Mouse (Mus musculus): Measurements from ENCODE around the gene Pax9.
A peak's percentile ranks its signal among the peaks of the same experiment; 100 is the strongest.

The Pax9 gene

GRCm38 (mm10) chr12:56691427-56692079 lies at the start of gene Pax9:
TSS of gene Pax9 (plus strand) at chr12:56691767.
- DNase-seq (ENCODE audit: low spot score) = peak; percentile 71

- DNase-seq (ENCODE audit: low spot score) = no peak
These were observed 22.0 kb upstream of the Pax9 start for GRCm38 (mm10) chr12:56669451-56670122.

GRCm38 (mm10) chr12:56670795-56671194 lies 20.8 kb upstream of the Pax9 start:
- no peak for DNase-seq (ENCODE audit: low spot score)

GRCm38 (mm10) chr12:56674726-56675125 lies 16.8 kb upstream of the Pax9 start:
- DNase-seq (ENCODE audit: low spot score) = peak; percentile 52

- DNase-seq (ENCODE audit: low spot score) = no peak
These were observed 13.9 kb upstream of the Pax9 start for GRCm38 (mm10) chr12:56677620-56678019.

- peak; percentile 84 for DNase-seq (ENCODE audit: low spot score)
These were observed 10.3 kb upstream of the Pax9 start for GRCm38 (mm10) chr12:56681096-56681811.

- peak; percentile 51 for DNase-seq (ENCODE audit: low spot score)
These were observed 3.7 kb upstream of the Pax9 start for GRCm38 (mm10) chr12:56687640-56688481.

- no peak for DNase-seq (ENCODE audit: low spot score)
These were observed 3.1 kb upstream of the Pax9 start for GRCm38 (mm10) chr12:56688482-56688840.

- DNase-seq (ENCODE audit: low spot score) = no peak
These were observed 2.6 kb upstream of the Pax9 start for GRCm38 (mm10) chr12:56688920-56689319.

GRCm38 (mm10) chr12:56689331-56689730 lies 2.2 kb upstream of the Pax9 start:
- DNase-seq (ENCODE audit: low spot score) = no peak

GRCm38 (mm10) chr12:56689736-56690135 lies 1.8 kb upstream of the Pax9 start:
- peak; percentile 89 for DNase-seq (ENCODE audit: low spot score)

GRCm38 (mm10) chr12:56690366-56690765 lies 1.2 kb upstream of the Pax9 start:
- peak; percentile 49 for DNase-seq (ENCODE audit: low spot score)

GRCm38 (mm10) chr12:56691001-56691400 lies 566 bp upstream of the Pax9 start:
- DNase-seq (ENCODE audit: low spot score) = no peak

- peak; percentile 49 for DNase-seq (ENCODE audit: low spot score)
These were observed 969 bp downstream of the Pax9 start for GRCm38 (mm10) chr12:56692536-56692935.

GRCm38 (mm10) chr12:56693411-56694098 lies 2.0 kb downstream of the Pax9 start:
- DNase-seq (ENCODE audit: low spot score) = peak; percentile 44

- peak; percentile 48 for DNase-seq (ENCODE audit: low spot score)
These were observed 2.8 kb downstream of the Pax9 start for GRCm38 (mm10) chr12:56694361-56694760.

- no peak for DNase-seq (ENCODE audit: low spot score)
These were observed 3.4 kb downstream of the Pax9 start for GRCm38 (mm10) chr12:56694936-56695335.

- DNase-seq (ENCODE audit: low spot score) = peak; percentile 95
These were observed 4.0 kb downstream of the Pax9 start for GRCm38 (mm10) chr12:56695358-56696173.

GRCm38 (mm10) chr12:56696174-56697010 lies 4.8 kb downstream of the Pax9 start:
- DNase-seq (ENCODE audit: low spot score) = peak; percentile 71

Measured in embryo, embryonic 10.5 days (tissue).